Mouse (Mus musculus) right cerebral cortex, postnatal 25 days (tissue): Measurements from ENCODE around the gene Apol7a.

Experiments
- DNase-seq: peaks from one replicate; pipeline ENCODE4 v3.0.0; 2022

The Apol7a gene

DNA sequence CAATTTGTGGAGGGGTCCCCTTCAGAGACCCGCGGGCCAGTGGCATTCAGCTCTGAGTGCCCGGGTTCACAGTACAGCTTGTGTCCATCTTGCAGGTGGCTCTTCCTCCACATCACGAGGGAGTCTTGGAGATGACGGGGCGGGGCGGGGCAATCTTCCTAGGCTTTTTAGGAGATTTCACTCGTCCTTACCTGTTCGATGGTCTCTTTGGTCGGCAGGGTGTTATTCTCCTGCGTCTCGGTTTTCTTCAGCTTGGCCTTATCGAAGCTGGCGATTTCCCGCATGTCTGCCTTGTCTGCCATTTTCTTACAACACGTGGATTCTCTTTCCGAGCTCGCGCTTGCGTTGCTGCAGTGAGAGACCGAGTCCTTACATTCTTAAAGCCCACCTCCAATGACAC lies 28.9 kb downstream of the Apol7a start:
- no peak for DNase-seq

DNA sequence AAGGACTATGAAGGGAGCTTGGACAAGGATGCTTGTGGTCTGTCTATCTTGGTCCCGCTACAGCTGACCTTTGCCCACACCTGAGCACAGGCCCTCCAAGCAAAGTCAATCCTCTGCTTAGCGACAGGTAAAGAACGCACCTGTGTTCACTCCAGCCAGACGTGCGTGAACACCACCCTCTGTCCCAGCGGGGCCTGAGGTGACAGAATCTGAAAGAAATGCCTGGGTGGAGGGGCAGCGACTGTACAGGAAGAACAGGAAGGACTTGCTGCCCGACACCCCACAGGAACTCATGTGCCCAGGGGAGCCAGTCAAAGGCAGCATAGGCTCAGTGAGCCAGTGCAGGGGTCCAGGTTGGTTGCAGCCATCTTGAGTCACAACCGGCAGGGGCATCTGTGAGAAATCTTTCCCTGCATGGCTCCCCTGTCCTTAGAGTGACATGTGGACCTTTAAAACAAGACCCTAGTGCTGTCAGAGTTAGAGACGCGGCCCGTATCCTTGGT lies 30.0 kb downstream of the Apol7a start:
- no peak for DNase-seq

DNA sequence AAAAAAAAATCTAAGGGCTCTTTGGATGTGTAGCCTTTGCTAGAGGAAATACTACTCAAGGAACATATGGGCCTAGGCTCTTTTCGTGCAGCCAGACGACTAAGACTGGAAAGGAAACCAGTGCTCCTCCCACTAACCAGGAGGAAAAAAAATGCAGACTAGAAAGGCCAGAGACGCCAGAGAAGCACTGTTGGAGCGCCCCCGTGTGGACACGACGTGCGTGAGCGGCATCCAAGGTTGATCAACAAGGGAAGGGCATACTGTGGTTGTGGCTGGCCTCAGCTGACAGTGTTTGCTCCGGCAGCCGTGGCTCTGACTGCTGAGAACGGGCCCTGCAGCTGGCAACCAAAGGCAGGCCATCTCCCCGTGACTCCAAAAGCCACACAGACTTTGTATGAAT lies 30.8 kb downstream of the Apol7a start:
- peak; percentile 91 for DNase-seq

DNA sequence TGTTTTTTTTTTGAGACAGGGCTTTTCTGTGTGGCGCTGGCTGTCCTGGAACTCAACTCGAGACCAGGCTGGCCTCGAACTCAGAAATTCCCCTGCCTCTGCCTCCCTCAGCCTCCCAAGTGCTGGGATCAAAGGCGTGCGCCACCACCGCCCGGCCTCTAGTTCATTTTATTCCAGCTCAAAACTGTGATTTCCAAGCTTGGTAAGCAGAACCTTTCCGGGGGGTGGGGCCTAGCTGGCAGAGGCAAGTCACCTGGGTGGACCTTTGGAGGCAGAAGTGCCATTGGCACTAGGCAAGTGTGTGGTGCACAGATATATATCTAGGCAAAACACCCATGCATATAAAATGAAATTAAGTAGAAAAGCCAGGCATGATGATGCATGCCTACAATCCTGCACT lies 31.4 kb downstream of the Apol7a start:
- DNase-seq, result no peak

DNA sequence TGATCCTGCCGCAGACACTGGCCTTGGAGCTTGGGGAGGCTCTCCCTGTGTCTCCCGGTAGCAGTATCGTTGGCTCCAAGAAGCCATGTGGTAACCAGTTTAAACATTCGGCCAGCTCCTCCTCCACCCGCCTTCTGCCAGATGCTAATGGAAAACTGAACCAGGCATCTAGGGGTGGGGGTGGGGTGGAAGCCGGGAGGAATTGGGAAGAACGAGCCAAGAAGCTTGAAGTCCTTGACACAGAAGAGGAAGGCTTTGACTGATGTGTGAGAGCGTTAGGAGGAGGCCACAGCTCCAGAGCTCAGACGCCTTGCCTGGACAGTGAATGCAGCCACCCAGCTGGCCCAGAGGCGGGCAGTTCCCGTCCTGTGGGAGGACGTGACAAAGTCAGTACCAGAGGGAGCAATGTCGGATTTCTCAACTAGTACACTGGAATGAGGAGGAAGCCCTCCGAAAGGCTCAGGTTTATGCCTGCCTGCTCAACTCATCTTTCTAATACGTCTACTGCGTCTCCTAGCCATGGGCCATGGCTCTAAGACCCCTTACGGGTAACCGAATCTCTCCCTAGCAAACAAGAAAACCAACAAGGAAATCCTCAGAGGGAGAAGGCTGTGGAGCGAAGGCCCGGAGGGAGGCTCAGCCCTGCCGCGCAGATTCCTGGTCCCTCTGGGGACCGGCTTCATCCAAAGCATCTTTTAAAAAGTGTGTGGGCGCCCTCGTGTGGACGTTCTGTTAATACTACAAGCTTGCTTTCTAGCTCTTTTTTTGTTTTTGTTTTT lies 32.0 kb downstream of the Apol7a start:
- DNase-seq, result peak; percentile 79

DNA sequence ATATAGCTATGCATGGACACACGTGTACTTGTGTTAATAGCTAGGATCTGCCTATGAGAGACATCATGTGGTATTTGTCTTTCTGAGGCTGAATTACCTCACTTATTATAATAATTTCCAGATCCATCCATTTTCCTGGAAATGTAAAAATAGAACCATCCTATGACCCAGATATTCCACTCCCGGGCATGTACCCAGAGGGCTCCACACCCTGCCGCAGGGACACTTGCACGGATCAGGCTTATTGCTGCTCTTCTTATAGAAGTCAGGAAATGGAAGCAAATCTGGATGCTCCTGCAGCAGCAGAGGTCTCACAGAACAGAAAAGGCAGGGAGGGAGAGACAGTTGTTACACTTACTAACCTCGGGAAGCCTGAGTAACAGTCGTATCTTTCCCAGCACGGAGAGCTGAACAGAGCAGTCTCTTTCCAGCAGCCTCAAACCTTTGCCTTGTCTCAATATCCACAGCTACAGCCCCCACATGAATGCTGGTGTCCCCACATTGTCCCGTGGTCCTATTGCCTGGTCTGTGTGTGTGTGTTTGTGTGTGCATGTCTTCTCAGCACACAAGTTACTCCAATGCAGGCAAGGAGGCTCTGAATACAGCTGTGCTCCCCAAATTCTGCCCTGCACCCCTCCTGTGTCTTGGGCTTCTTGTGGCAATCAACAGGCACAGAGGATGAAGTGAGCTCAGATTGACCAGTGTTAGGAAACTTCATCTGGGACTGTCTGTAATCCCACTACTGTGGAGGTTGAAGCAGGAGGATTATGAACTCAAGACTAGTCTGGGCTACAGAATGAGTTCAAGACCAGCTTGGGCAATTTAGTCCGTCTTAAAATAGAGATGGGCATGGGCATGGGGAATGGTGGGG lies 33.0 kb downstream of the Apol7a start:
- no peak for DNase-seq

DNA sequence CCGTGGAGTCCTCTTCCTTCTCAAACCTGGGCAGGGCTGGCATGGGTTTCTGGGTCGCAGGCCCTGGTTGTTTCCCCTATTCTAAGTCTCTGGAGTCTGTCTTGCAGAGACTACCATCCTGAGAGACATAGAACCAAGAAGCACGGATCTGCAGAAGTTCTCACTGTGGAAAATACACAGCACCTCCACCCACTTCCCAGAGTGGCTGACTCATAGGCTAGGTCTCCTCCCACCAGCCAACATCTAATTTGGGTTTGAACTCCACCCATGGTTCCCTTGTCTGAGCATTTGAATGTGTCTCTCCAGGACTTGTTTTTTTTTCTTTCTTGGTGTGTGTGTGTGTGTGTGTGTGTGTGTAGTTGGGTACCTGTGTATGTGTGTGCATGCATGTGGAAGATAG lies 34.9 kb downstream of the Apol7a start:
- peak; percentile 64 for DNase-seq

DNA sequence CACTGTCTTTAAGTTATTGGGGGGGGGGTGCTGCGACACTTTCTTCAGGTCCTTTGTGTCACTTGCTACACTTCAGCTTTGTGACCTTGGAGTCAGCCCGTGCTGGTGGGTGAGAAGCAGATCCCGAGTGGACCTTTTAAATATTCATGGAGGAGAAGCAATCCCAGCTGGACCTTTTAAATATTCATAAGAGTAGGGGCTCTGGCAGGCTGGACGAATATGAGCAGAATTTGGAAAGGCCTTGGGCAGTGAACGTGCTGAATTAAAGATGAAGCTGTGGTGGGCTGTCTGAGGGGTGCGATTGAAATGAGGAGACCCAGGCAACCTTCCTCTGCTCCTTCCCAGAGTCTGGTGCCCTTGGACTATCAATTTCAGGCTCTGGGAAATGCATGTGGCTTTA lies 35.3 kb downstream of the Apol7a start:
- no peak for DNase-seq

DNA sequence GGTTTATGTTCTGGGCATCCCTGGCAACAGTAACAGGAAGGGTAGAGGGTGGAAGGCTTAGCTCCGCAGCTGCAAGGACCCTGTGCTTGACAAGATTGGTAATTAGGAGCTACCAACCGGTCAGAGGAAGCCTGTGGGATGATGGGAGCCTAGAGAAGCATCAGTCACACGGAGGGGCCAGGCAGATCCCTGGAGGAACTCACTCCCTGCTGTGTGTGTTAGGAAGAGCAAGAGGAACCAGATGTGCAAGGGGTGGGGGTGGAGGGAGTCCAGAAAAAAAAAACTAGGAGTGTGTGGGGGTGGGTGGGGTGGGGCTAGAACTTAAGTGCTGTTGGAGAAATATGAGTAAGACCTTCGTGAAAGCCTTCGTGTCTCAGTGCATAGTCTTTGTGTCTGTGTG lies 36.0 kb downstream of the Apol7a start:
- DNase-seq, result no peak

GRCm38 (mm10) chr15:77359905-77360304 lies 39.0 kb downstream of the Apol7a start:
- DNase-seq, result no peak

DNA sequence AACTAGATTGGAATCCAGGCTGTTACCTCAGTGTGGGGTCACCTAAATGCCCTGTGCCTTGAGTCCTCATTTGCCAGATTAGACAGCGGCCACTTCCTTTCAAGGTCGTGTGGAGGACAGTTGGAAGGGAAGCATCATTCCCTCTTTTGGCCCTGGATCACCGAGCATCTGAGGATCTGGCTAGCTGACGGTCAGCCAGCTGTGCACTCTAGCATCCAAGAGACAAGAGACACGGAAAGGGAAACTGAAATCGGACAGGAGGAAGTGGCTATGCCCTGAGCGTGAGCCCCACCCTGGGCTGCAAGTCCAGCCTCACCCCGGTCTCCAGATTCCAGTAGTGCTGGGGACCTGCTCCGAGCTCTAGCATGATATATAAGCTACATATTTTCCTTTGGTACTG lies 39.4 kb downstream of the Apol7a start:
- DNase-seq, result no peak

GRCm38 (mm10) chr15:77359084-77359483 lies 39.8 kb downstream of the Apol7a start:
- DNase-seq, result no peak

DNA sequence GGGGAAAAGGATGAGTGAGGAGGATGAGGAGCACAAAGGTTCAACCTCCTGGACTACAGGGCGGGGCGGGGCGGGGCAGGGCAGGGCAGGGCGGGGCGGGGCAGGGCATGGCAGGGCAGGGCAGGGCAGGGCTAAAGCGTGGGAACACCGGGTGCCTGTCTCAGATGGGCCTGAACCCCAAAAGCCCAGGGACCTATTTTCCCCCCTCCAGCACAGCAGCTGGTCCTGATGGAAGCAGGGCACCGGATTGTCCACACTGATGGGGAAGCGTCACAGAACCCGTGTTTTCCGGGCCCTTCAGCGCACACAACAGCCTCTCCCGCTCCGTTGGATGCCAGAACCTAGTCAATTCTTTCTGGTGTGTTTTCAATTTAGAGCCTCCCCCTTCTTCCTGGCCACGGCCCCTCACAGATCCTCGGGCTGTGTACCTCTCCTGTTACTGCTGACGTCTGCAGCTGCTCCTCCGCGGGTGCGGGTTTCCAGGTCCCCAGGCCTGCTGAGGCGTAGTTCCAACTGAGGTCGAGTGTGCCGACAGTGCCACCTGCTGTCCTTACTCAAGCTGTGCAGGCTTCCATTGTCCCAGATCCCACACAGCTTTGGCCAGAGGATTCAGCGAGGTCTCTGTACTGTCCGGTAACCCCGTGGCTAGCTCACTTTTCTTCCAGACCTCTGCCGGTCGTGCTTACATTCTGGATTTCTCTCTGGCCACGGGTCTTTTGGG lies 40.4 kb downstream of the Apol7a start:
- DNase-seq, result peak; percentile 87

DNA sequence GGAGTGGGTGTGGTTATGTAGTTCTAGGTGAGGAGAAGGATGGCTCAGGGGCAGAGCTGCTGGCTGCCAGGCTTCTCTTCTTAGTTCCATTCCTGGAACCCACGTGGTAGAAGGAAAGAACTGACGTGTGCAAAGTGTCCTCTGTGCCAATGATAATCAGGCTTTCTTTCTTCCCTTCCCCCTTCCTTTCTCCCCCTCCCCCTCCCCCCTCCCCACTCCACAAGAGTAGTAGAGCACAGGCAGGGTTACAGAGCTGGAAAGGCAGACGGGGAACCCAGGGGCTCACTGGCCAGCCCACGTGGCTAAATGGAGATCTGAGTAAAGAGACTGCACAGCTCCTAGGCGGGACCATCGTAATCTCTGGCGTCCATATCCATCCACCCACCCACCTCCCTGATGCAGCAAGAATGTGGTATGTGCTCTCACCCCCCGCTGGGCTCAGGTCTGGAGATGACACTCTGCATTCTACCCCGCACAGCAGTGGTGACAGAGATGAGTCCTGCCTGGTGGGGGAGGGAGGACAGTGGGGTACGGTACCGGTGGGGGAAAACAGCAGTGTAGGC lies 42.6 kb downstream of the Apol7a start:
- DNase-seq, result peak; percentile 59

GRCm38 (mm10) chr15:77354848-77355551 lies 43.9 kb downstream of the Apol7a start:
- no peak for DNase-seq

DNA sequence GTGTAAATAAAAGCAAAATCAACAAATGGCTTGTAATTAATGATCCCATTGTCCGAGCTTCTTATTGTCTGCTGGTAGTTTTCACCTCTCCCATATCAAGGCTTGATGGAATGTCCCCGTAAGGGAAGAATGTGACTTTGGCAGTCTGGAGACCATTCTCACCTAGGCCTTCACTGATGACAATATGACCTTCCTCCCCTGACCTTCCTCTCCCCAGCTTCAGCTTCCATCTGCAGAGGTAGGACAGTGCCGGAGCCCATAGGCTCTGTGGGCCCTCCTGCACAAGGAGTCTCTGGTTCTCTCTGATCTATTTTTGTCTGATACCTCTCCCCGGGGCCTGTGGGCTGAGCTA lies 44.4 kb downstream of the Apol7a start:
- no peak for DNase-seq

DNA sequence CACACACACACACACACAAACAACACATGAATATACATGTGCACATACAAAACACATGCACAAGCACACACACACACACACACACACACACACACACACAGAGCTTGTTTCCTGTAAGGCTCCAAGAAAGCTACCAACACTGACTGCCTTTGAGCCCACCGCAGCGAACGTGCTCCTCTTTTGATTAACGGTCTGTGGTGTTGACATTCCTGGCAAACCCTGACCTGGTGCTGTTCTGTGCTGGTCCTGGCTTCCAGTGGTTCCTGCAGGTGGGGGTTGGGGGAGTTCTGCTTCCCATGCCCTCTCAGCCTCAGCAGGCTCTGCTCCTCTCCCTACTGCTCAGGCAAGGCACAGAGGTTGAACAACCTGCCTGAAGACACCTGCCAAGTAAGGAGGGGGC lies 45.1 kb downstream of the Apol7a start:
- no peak for DNase-seq

- DNase-seq, result no peak
Measured at GRCm38 (mm10) chr15:77352863-77353262, 46.0 kb downstream of the Apol7a start.

DNA sequence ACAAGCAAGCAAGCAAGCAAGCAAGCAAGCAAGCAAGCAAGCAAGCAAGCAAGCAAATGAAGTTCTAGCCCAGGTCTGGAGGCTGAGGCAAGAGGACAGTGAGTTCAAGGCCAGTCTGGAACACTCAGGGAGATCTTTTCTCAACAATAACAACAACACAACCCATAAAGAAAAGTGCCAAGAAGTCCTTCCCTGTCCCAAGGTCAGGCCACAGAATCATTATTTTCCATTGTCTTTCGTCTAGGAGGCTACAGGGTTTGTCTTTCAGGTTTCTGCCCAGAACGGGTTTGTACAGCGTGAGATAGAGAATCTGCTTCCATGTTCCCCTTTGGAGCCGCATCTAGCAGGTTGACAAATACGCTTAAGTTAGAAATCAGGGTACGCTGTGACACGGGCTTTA lies 48.8 kb downstream of the Apol7a start:
- no peak for DNase-seq

GRCm38 (mm10) chr15:77348146-77348545 lies 50.8 kb downstream of the Apol7a start:
- no peak for DNase-seq

DNA sequence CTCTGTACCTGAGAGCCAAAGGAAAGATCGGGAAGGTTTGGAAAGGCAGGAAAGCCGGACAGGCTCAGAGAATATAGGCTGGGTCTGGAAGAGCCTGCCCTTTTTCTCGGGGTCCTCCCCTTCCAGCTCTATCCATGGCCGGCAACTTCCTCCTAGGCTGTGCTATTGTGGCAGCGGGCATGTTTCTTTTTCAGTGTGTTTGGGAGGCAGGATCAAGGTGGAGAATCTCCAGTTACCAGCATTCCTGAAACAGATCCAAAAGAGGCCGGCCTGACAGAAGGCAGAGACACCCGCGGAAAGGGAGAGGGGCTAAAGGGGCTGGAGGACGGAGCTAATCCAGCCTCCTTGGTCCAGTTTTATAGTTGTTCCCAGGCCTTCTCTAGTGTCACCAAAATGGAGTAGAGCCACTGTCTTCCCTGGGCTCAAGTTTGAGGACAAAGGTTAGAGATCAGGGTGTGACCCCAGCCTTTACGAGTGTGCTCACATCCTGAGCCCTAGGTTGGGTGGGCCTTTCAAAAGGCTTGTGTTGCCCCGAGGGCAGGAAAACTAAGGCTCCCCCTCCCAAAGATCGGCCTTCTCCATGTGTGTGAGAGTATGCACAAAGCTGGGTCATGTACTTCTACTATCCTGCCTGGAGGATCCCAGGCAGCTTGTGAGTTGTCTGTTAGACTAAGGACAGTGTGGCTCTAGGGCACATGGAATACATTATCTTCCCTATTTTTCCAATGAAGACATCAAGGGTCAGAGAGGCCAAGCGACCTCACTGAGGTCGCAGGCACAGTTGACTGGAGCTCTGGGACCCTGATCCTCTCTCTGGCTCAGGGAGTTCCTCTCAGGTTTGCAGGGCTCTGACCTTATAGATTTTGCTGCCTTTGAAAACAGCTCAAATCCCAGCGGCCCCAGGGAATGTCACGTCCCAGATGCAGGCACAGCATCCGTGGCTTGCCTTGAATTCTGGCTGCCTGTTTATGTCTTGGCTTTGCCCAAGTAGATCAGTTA lies 54.5 kb downstream of the Apol7a start:
- no peak for DNase-seq
